Mouse (Mus musculus) brain, embryonic 14.5 days (tissue): ENCODE results near the gene Ubqln1.

ENCODE experiments used
- CTCF ChIP-seq: fragments of 200-500 bp; IDR thresholded peaks from 2 replicates; pipeline ENCODE4 v1.5.1; 2012; ENCODE audit warnings: inconsistent platforms, mild to moderate bottlenecking, moderate library complexity, borderline replicate concordance; ENCODE audit not compliant: insufficient read depth, insufficient read length; ENCODE audit errors: extremely low read depth
- POLR2A ChIP-seq: fragments of 200-500 bp; IDR thresholded peaks from 2 replicates; pipeline ENCODE4 v1.6.1; 2012; ENCODE audit warnings: mild to moderate bottlenecking, inconsistent platforms, borderline replicate concordance; ENCODE audit not compliant: poor library complexity, insufficient read depth, insufficient read length, severe bottlenecking; ENCODE audit errors: extremely low read depth

- TF ChIP-seq CTCF (no peak), POLR2A (no peak)
Measured at GRCm38 (mm10) chr13:58177511-58178208, 37.8 kb downstream of the Ubqln1 start.
